Comparison of ENCODE assay signal across 8 mouse cellular contexts in genomic region chr7:12779782-12780150, GRCm38 (mm10). TPM values are rescaled to one million over a fixed set of nuclear protein-coding genes. Genes with fewer than 3 reads are reported as not detected.
DNase-seq lines count a peak whose midpoint lies in the region; ATAC-seq and TF ChIP-seq lines count a peak whose summit lies in the region.

No protein-coding gene starts in this region.

- TF ChIP-seq POLR2A in bone marrow, adult 2 months (IDR thresholded peaks at IDR 0.05; ENCODE audit: borderline replicate concordance, control insufficient read depth, low read depth, low read length) = no peak

- H3K9ac ChIP-seq in heart, embryonic 12.5 days = peak overlapping the region; percentile 82
- peak overlapping the region; percentile 59 for H3K9ac ChIP-seq in heart, postnatal 0 days (replicated peaks; ENCODE audit: low read depth, low read length)

- WGBS in heart, embryonic 12.5 days = 24% methylated on average over 10 of the region's 10 CpGs
- WGBS in bone marrow, adult 2 months = 37% methylated on average over 10 of the region's 10 CpGs
- 25% methylated on average over 10 of the region's 10 CpGs for WGBS in heart, postnatal 0 days
- 45% methylated on average over 10 of the region's 10 CpGs for WGBS in macrophage (ENCODE audit: missing documents)

- intact Hi-C loops in heart, postnatal 36 days (cut with DNase I) = loop anchor here (10.0 kb wide), 1 partner anchor 355 kb away; the partner anchor contains the start of gene Zfp551

- peaks cover 7% of the 10 kb centered on the region for H3K4me1 ChIP-seq in heart, embryonic 12.5 days (replicated peaks)
- peaks cover 1% of the 10 kb centered on the region; the same call in 1 of the 2 replicates for H3K4me1 ChIP-seq in bone marrow, adult 2 months (ENCODE audit: control insufficient read depth, insufficient read depth, low read length)
- H3K4me1 ChIP-seq in heart, postnatal 0 days (ENCODE audit: control insufficient read depth, insufficient read depth) = 0 out of 2 replicates have a peak, but pooled peaks cover 9% of the 10 kb centered on the region

- peak overlapping the region; percentile 88 for H3K4me3 ChIP-seq in heart, embryonic 12.5 days
- H3K4me3 ChIP-seq in bone marrow, adult 2 months (replicated peaks; ENCODE audit: control insufficient read depth, low read depth, low read length) = peak overlapping the region; percentile 21
- peak overlapping the region; percentile 59 for H3K4me3 ChIP-seq in heart, postnatal 0 days (ENCODE audit: low read depth, low read length)
- peak overlapping the region; percentile 16; the same call in 1 of the 2 replicates for H3K4me3 ChIP-seq in macrophage (ENCODE audit: inconsistent target)

- no peak for TF ChIP-seq CTCF in bone marrow, adult 2 months (IDR thresholded peaks at IDR 0.05; ENCODE audit: control insufficient read depth, insufficient read depth, low read length)
- TF ChIP-seq CTCF in heart, postnatal 0 days (IDR thresholded peaks at IDR 0.05; ENCODE audit: low read depth) = no peak

- no peaks in the 10 kb centered on the region for H3K27me3 ChIP-seq in heart, embryonic 12.5 days (replicated peaks)
- H3K27me3 ChIP-seq in heart, postnatal 0 days (ENCODE audit: control insufficient read depth, insufficient read depth, low read length) = no peaks in the 10 kb centered on the region

- DNase-seq in heart, postnatal 36 days = no peak
- no peak for DNase-seq in heart, postnatal 0 days (ENCODE audit: low spot score)
- no peak for DNase-seq in cerebellum, postnatal 4 days (ENCODE audit: low spot score in 2 of 2)
- no peak for DNase-seq in T-cell, adult 2 months (ENCODE audit: low spot score)

- no peaks in the 10 kb centered on the region; the same call in 1 of the 2 replicates for H3K9me3 ChIP-seq in heart, embryonic 12.5 days (replicated peaks)
- H3K9me3 ChIP-seq in heart, postnatal 0 days (replicated peaks; ENCODE audit: control insufficient read depth, low read length) = no peaks in the 10 kb centered on the region

- no peaks in the 10 kb centered on the region for H3K79me2 ChIP-seq in macrophage (ENCODE audit: inconsistent target)

- peak overlapping the region; percentile 92 for H3K4me2 ChIP-seq in heart, embryonic 12.5 days
- peak overlapping the region; percentile 95 for H3K4me2 ChIP-seq in heart, postnatal 0 days (ENCODE audit: low read depth, low read length)

- TF ChIP-seq EP300 in heart, postnatal 0 days (IDR thresholded peaks at IDR 0.05; ENCODE audit: low read depth) = no peak

- H3K27ac ChIP-seq in heart, embryonic 12.5 days (ENCODE audit: poor library complexity, severe bottlenecking) = no peak overlapping the region
- no peak overlapping the region for H3K27ac ChIP-seq in bone marrow, adult 2 months (ENCODE audit: control insufficient read depth, insufficient read depth, low read depth, low read length, poor library complexity)
- no peak overlapping the region for H3K27ac ChIP-seq in heart, postnatal 0 days (ENCODE audit: low read depth)
- no peak overlapping the region for H3K27ac ChIP-seq in macrophage

- no peak; the same call in 1 of the 2 replicates for ATAC-seq in heart, embryonic 12.5 days (ENCODE audit: insufficient number of reproducible peaks, low FRiP score)
- no peak for ATAC-seq in heart, postnatal 0 days (ENCODE audit: insufficient read depth, low read depth)
- ATAC-seq in CD4-positive, CD25-positive, alpha-beta regulatory T cell, adult 4 months = no peak

- H3K36me3 ChIP-seq in heart, embryonic 12.5 days = peaks cover 8% of the 10 kb centered on the region
- no peaks in the 10 kb centered on the region for H3K36me3 ChIP-seq in heart, postnatal 0 days (replicated peaks; ENCODE audit: control insufficient read depth, insufficient read depth, low read length)
- H3K36me3 ChIP-seq in macrophage (ENCODE audit: inconsistent target) = no peaks in the 10 kb centered on the region

RNA-seq across cellular contexts. Expression of gene Zscan18, which starts 23.7 kb away (rescaled TPM):
- polyA plus RNA-seq in heart, embryonic 12.5 days (2016; fragmentation: Nextera tagmentation; extraction: Ambion mirVana) = 10.4 and 12.0 TPM in 2 replicates
- total RNA-seq in heart, postnatal 36 days (2021) = 1 to 10 TPM in 1 of 2 experiments, under 1 TPM in 1; 0.80 to 1.3 TPM
- 0.27 and 1.2 TPM in 2 replicates for polyA plus RNA-seq in bone marrow, adult 2 months (2011; ENCODE audit: insufficient read depth, insufficient read length, low replicate concordance, missing spikeins)
- 1.5 and 6.3 TPM in 2 replicates for total RNA-seq in heart, postnatal 0 days (2014; rRNA removed; ENCODE audit: low replicate concordance)
- 2.1 and 2.6 TPM in 2 replicates for polyA plus RNA-seq in heart, postnatal 0 days (2015; fragmentation: Nextera tagmentation; extraction: Ambion mirVana)
- total RNA-seq in macrophage (2018; cell fraction: chromatin; rRNA removed) = 10 to 100 TPM in 2 of 26 experiments, 1 to 10 TPM in 18, under 1 TPM in 5, not detected in 1; 0.16 to 11.1 (median 2.2) TPM
- under 1 TPM; 0.07 to 0.69 (median 0.21) TPM for total RNA-seq in macrophage (2018; cell fraction: cytosol; rRNA removed)
- total RNA-seq in macrophage (2018; cell fraction: nucleus; rRNA removed) = 1 to 10 TPM in 12 of 26 experiments, under 1 TPM in 11, not detected in 3; 0.12 to 3.2 (median 1.2) TPM
- polyA plus RNA-seq in macrophage (2018) = 0.43 to 1.0 TPM (median 0.47 TPM) in 3 replicates
- 1 to 10 TPM in 1 of 2 experiments, under 1 TPM in 1; 0.42 to 1.4 TPM for polyA plus RNA-seq in CD4-positive, CD25-positive, alpha-beta regulatory T cell, adult 4 months (2017; shearing (Covaris generic))

RNA-seq across cellular contexts. Expression of gene Zfp329, which starts 38.9 kb away (rescaled TPM):
- polyA plus RNA-seq in heart, embryonic 12.5 days (2016; fragmentation: Nextera tagmentation; extraction: Ambion mirVana) = 11.9 and 12.2 TPM in 2 replicates
- total RNA-seq in heart, postnatal 36 days (2021) = 1 to 10 TPM; 4.6 to 5.1 TPM
- polyA plus RNA-seq in bone marrow, adult 2 months (2011; ENCODE audit: insufficient read depth, insufficient read length, low replicate concordance, missing spikeins) = 3.4 and 11.5 TPM in 2 replicates
- total RNA-seq in heart, postnatal 0 days (2014; rRNA removed; ENCODE audit: low replicate concordance) = 3.1 and 12.2 TPM in 2 replicates
- polyA plus RNA-seq in heart, postnatal 0 days (2015; fragmentation: Nextera tagmentation; extraction: Ambion mirVana) = 6.2 and 7.0 TPM in 2 replicates
- total RNA-seq in macrophage (2018; cell fraction: chromatin; rRNA removed) = 10 to 100 TPM in 22 of 26 experiments, 1 to 10 TPM in 4; 5.3 to 66.0 (median 28.4) TPM
- 1 to 10 TPM; 1.1 to 6.2 (median 3.5) TPM for total RNA-seq in macrophage (2018; cell fraction: cytosol; rRNA removed)
- total RNA-seq in macrophage (2018; cell fraction: nucleus; rRNA removed) = 10 to 100 TPM in 23 of 26 experiments, 1 to 10 TPM in 3; 4.7 to 67.2 (median 20.8) TPM
- 6.3 to 6.9 TPM (median 6.3 TPM) in 3 replicates for polyA plus RNA-seq in macrophage (2018)
- polyA plus RNA-seq in CD4-positive, CD25-positive, alpha-beta regulatory T cell, adult 4 months (2017; shearing (Covaris generic)) = 10 to 100 TPM; 20.0 to 22.4 TPM

RNA-seq across cellular contexts. Expression of gene Vmn2r56, which starts 45.0 kb away (rescaled TPM):
- polyA plus RNA-seq in heart, embryonic 12.5 days (2016; fragmentation: Nextera tagmentation; extraction: Ambion mirVana) = not detected in 2 replicates
- total RNA-seq in heart, postnatal 36 days (2021) = not detected
- not detected in 2 replicates for polyA plus RNA-seq in bone marrow, adult 2 months (2011; ENCODE audit: insufficient read depth, insufficient read length, low replicate concordance, missing spikeins)
- not detected in 2 replicates for total RNA-seq in heart, postnatal 0 days (2014; rRNA removed; ENCODE audit: low replicate concordance)
- not detected in 2 replicates for polyA plus RNA-seq in heart, postnatal 0 days (2015; fragmentation: Nextera tagmentation; extraction: Ambion mirVana)
- total RNA-seq in macrophage (2018; cell fraction: chromatin; rRNA removed) = not detected
- not detected for total RNA-seq in macrophage (2018; cell fraction: cytosol; rRNA removed)
- total RNA-seq in macrophage (2018; cell fraction: nucleus; rRNA removed) = not detected
- polyA plus RNA-seq in macrophage (2018) = not detected in 3 replicates
- polyA plus RNA-seq in CD4-positive, CD25-positive, alpha-beta regulatory T cell, adult 4 months (2017; shearing (Covaris generic)) = not detected

RNA-seq across cellular contexts. Expression of gene Zfp110, which starts 54.8 kb away (rescaled TPM):
- 22.9 and 23.1 TPM in 2 replicates for polyA plus RNA-seq in heart, embryonic 12.5 days (2016; fragmentation: Nextera tagmentation; extraction: Ambion mirVana)
- total RNA-seq in heart, postnatal 36 days (2021) = 10 to 100 TPM; 15.4 to 21.5 TPM
- 14.6 and 24.9 TPM in 2 replicates for polyA plus RNA-seq in bone marrow, adult 2 months (2011; ENCODE audit: insufficient read depth, insufficient read length, low replicate concordance, missing spikeins)
- total RNA-seq in heart, postnatal 0 days (2014; rRNA removed; ENCODE audit: low replicate concordance) = 14.8 and 20.5 TPM in 2 replicates
- polyA plus RNA-seq in heart, postnatal 0 days (2015; fragmentation: Nextera tagmentation; extraction: Ambion mirVana) = 15.3 and 15.9 TPM in 2 replicates
- total RNA-seq in macrophage (2018; cell fraction: chromatin; rRNA removed) = 10 to 100 TPM in 25 of 26 experiments, 1 to 10 TPM in 1; 9.8 to 79.2 (median 32.5) TPM
- 10 to 100 TPM in 24 of 26 experiments, 1 to 10 TPM in 2; 7.5 to 27.7 (median 19.3) TPM for total RNA-seq in macrophage (2018; cell fraction: cytosol; rRNA removed)
- 10 to 100 TPM in 25 of 26 experiments, 1 to 10 TPM in 1; 8.9 to 46.7 (median 20.3) TPM for total RNA-seq in macrophage (2018; cell fraction: nucleus; rRNA removed)
- 17.3 to 21.6 TPM (median 21.1 TPM) in 3 replicates for polyA plus RNA-seq in macrophage (2018)
- polyA plus RNA-seq in CD4-positive, CD25-positive, alpha-beta regulatory T cell, adult 4 months (2017; shearing (Covaris generic)) = 100 to 1,000 TPM in 1 of 2 experiments, 10 to 100 TPM in 1; 91.9 to 118 TPM

Comparison
In these comparisons a context has a peak if more than half of its experiments do, and no peak if none do; other contexts are left out.
1. H3K4me3 ChIP-seq: peak in every context shown above with its lines; median percentile 88 in heart, embryonic 12.5 days; 59 in heart, postnatal 0 days; 21 in bone marrow, adult 2 months; 16 in macrophage.